Mouse (Mus musculus): ENCODE results near the gene Trp53i13. TPM values are rescaled to one million over a fixed set of nuclear protein-coding genes. Genes with fewer than 3 reads are reported as not detected.

The Trp53i13 gene
- polyA plus RNA-seq, 1 experiment from 2014 or later, result 23.5 TPM

GRCm38 (mm10) chr11:77497851-77498250, 17.9 kb downstream of the Trp53i13 start:
- H3K27me3 ChIP-seq (replicated peaks), result no peaks in the 10 kb centered on the region

GRCm38 (mm10) chr11:77497341-77497756, 18.4 kb downstream of the Trp53i13 start:
- Histone ChIP-seq H3K27me3 (replicated peaks) (no peaks in the 10 kb centered on the region), H3K4me1 (peaks cover 64% of the 10 kb centered on the region), H3K27ac (replicated peaks) (peak overlapping the region; percentile 93), H3K9ac (peak overlapping the region; percentile 73), H3K36me3 (peaks cover 38% of the 10 kb centered on the region), H3K9me3 (no peaks in the 10 kb centered on the region), H3K4me3 (peak overlapping the region; percentile 14; the same call in 1 of the 2 replicates), H3K4me2 (peak overlapping the region; percentile 36)
- 32% methylated on average over 6 of the region's 6 CpGs for WGBS
- no peak; the same call in 1 of the 2 replicates for ATAC-seq (ENCODE audit: extremely low read depth, insufficient number of reproducible peaks, low FRiP score, low TSS enrichment)

More at GRCm38 (mm10) chr11:77497851-77498250, 17.9 kb downstream of the Trp53i13 start:
- Histone ChIP-seq H3K9ac (peak overlapping the region; percentile 73), H3K9me3 (no peaks in the 10 kb centered on the region), H3K4me2 (peak overlapping the region; percentile 36), H3K36me3 (peaks cover 43% of the 10 kb centered on the region), H3K27ac (replicated peaks) (peak overlapping the region; percentile 93), H3K4me1 (peaks cover 64% of the 10 kb centered on the region), H3K4me3 (0 out of 2 replicates have a peak overlapping the region, but pooled peaks have one; percentile 4)
- no peak for ATAC-seq (ENCODE audit: extremely low read depth, insufficient number of reproducible peaks, low FRiP score, low TSS enrichment)
- 28% methylated on average over 4 of the region's 4 CpGs for WGBS

DNA sequence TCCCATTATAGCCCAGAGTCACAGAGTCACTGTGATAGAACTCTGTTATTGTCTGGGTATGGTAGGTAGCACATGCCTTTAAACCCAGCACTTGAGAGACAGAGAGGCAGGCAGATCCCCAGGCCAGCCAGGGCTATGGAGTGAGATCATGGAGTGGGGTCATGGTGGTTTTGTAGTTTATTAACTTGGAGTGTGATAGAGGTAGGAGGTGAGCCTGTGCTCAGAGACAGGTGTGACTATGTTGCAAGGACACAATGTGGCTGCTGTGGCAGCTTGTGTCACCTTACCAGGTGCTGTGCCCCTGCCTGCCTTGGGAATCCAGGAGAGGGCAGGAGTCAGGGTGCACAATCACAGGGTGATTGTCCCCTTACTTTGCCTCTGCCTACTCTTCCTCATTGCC, 20.3 kb downstream of the Trp53i13 start:
- Histone ChIP-seq H3K4me2 (peak overlapping the region; percentile 93), H3K27me3 (replicated peaks) (no peaks in the 10 kb centered on the region), H3K36me3 (peaks cover 20% of the 10 kb centered on the region), H3K9me3 (no peaks in the 10 kb centered on the region), H3K9ac (peak overlapping the region; percentile 99), H3K27ac (replicated peaks) (peak overlapping the region; percentile 94; the same call in 1 of the 2 replicates), H3K4me1 (peaks cover 74% of the 10 kb centered on the region), H3K4me3 (no peak overlapping the region)
- ATAC-seq (ENCODE audit: extremely low read depth, insufficient number of reproducible peaks, low FRiP score, low TSS enrichment), result no peak

DNA sequence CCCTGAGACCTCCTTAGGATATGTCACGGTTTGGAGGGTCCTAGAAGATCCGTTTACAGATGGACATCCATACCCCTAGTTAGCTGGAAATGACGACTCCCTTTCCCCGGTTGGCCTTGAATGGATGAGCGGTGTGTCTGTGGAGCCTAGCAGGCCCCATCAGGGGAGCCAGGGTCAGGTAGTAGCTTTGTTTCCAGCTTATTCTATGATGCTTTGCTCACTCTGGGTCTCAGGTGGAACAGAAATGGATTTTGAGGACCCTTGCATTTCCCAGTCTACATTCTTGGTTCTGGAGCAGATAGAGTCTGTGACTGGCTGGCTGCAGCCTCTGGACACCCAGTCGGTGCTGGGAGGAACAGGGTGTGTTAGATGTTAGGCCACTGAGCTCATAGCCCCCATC, 21.0 kb downstream of the Trp53i13 start:
- peak overlapping the region; percentile 97 for H3K4me3 ChIP-seq
- peak overlapping the region; percentile 93 for H3K4me2 ChIP-seq
- WGBS, result 70% methylated on average over 6 of the region's 6 CpGs
- H3K9me3 ChIP-seq, result no peaks in the 10 kb centered on the region
- peak overlapping the region; percentile 99 for H3K9ac ChIP-seq
- peaks cover 79% of the 10 kb centered on the region for H3K4me1 ChIP-seq
- H3K27me3 ChIP-seq (replicated peaks), result no peaks in the 10 kb centered on the region
- no peak for ATAC-seq (ENCODE audit: extremely low read depth, insufficient number of reproducible peaks, low FRiP score, low TSS enrichment)
- H3K36me3 ChIP-seq, result peaks cover 13% of the 10 kb centered on the region
- H3K27ac ChIP-seq (replicated peaks), result peak overlapping the region; percentile 94

DNA sequence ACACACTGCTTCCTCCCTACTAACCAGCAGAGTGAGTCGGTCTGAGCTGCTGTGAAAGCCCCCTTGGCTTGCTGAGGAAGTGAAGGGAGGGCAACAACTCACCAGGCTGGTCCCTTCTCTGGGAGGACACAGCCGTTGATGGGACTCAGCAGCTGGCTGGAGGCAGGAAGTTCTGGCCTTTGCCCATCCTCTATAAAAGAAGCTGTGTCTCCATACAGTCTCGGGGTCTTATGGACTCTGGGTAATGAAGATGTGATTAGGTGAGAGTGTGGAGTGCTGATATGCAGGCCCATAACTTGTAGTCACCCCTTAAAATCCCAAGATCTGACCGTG, 21.5 kb downstream of the Trp53i13 start:
- H3K4me3 ChIP-seq, result peak overlapping the region; percentile 97
- WGBS, result 25% methylated on average over 4 of the region's 4 CpGs
- H3K4me1 ChIP-seq, result peaks cover 80% of the 10 kb centered on the region
- no peaks in the 10 kb centered on the region for H3K9me3 ChIP-seq
- H3K9ac ChIP-seq, result peak overlapping the region; percentile 99
- H3K27ac ChIP-seq (replicated peaks), result peak overlapping the region; percentile 94
- ATAC-seq (ENCODE audit: extremely low read depth, insufficient number of reproducible peaks, low FRiP score, low TSS enrichment), result no peak
- H3K4me2 ChIP-seq, result peak overlapping the region; percentile 93
- H3K27me3 ChIP-seq (replicated peaks), result no peaks in the 10 kb centered on the region
- H3K36me3 ChIP-seq, result peaks cover 8% of the 10 kb centered on the region

- peak within 1 kb of the TSS; percentile 97 for H3K4me2 ChIP-seq
- H3K27me3 ChIP-seq (replicated peaks), result no peaks in the 10 kb centered on the region; the same call in 1 of the 2 replicates
- peaks cover 83% of the 10 kb centered on the region for H3K4me1 ChIP-seq
- H3K9me3 ChIP-seq, result no peaks in the 10 kb centered on the region
- H3K27ac ChIP-seq (replicated peaks), result peak within 1 kb of the TSS; percentile 94
- WGBS, result 1% methylated on average over 51 of the region's 74 CpGs
- peaks cover 2% of the 10 kb centered on the region; the same call in 1 of the 2 replicates for H3K36me3 ChIP-seq
- ATAC-seq (ENCODE audit: extremely low read depth, insufficient number of reproducible peaks, low FRiP score, low TSS enrichment), result 0 out of 2 replicates have a peak, but pooled peaks have one; percentile 5
- H3K4me3 ChIP-seq, result peak within 1 kb of the TSS; percentile 97
- peak within 1 kb of the TSS; percentile 99 for H3K9ac ChIP-seq
These were observed 22.1 kb downstream of the Trp53i13 start, which contains the start of gene Git1 for GRCm38 (mm10) chr11:77493512-77494343. Git1 (plus strand) TSS chr11:77493562.

- Histone ChIP-seq H3K9me3 (no peaks in the 10 kb centered on the region), H3K4me3 (peak overlapping the region; percentile 97), H3K36me3 (peaks cover 2% of the 10 kb centered on the region; the same call in 1 of the 2 replicates), H3K4me1 (peaks cover 83% of the 10 kb centered on the region), H3K27ac (replicated peaks) (peak overlapping the region; percentile 94), H3K4me2 (peak overlapping the region; percentile 97), H3K9ac (peak overlapping the region; percentile 99), H3K27me3 (replicated peaks) (no peaks in the 10 kb centered on the region; the same call in 1 of the 2 replicates)
- ATAC-seq (ENCODE audit: extremely low read depth, insufficient number of reproducible peaks, low FRiP score, low TSS enrichment), result peak; percentile 74
- under 1% methylated on average over 31 of the region's 32 CpGs for WGBS
These were observed 22.9 kb downstream of the Trp53i13 start for GRCm38 (mm10) chr11:77492911-77493332.

- Histone ChIP-seq H3K4me1 (peaks cover 83% of the 10 kb centered on the region), H3K9ac (peak overlapping the region; percentile 99), H3K4me2 (peak overlapping the region; percentile 97), H3K4me3 (peak overlapping the region; percentile 97), H3K9me3 (no peaks in the 10 kb centered on the region), H3K27me3 (replicated peaks) (no peaks in the 10 kb centered on the region; the same call in 1 of the 2 replicates), H3K36me3 (peaks cover 2% of the 10 kb centered on the region; the same call in 1 of the 2 replicates), H3K27ac (replicated peaks) (peak overlapping the region; percentile 94)
- no peak for ATAC-seq (ENCODE audit: extremely low read depth, insufficient number of reproducible peaks, low FRiP score, low TSS enrichment)
- WGBS, result 0% methylated on average over 17 of the region's 18 CpGs
These were observed 23.4 kb downstream of the Trp53i13 start for GRCm38 (mm10) chr11:77492311-77492871.

GRCm38 (mm10) chr11:77491502-77492291, 24.1 kb downstream of the Trp53i13 start:
- peak overlapping the region; percentile 99 for H3K9ac ChIP-seq
- peak overlapping the region; percentile 97 for H3K4me2 ChIP-seq
- H3K27me3 ChIP-seq (replicated peaks), result no peaks in the 10 kb centered on the region; the same call in 1 of the 2 replicates
- H3K27ac ChIP-seq (replicated peaks), result peak overlapping the region; percentile 94
- H3K36me3 ChIP-seq, result peaks cover 2% of the 10 kb centered on the region; the same call in 1 of the 2 replicates
- no peaks in the 10 kb centered on the region for H3K9me3 ChIP-seq
- H3K4me3 ChIP-seq, result peak overlapping the region; percentile 97
- H3K4me1 ChIP-seq, result peaks cover 83% of the 10 kb centered on the region
- ATAC-seq (ENCODE audit: extremely low read depth, insufficient number of reproducible peaks, low FRiP score, low TSS enrichment), result peak; percentile 32; the same call in 1 of the 2 replicates
- WGBS, result under 1% methylated on average over 23 of the region's 23 CpGs

DNA sequence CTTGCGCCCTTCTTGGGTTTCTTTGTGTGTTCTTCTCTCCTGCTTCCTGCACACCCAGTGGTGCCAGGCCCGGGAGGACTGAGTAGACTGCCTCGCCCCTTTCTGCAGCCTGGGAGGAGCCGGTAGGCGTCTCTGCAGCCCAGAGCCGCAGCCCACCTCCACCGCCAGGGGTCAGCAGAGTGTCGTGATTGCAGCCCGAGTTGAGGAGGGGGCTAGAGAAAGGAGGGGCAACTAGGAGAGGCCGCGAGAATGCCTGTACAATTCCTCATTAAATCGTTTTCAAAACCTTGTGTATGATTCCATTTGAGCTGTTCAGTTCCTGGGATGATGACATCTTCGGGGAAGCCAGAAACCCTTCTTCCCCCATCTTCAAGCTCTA, 24.7 kb downstream of the Trp53i13 start:
- WGBS, result 0% methylated on average over 13 of the region's 13 CpGs
- Histone ChIP-seq H3K27me3 (replicated peaks) (no peaks in the 10 kb centered on the region; the same call in 1 of the 2 replicates), H3K36me3 (no peaks in the 10 kb centered on the region), H3K4me3 (peak overlapping the region; percentile 97), H3K4me2 (peak overlapping the region; percentile 97), H3K9me3 (no peaks in the 10 kb centered on the region), H3K9ac (peak overlapping the region; percentile 99), H3K4me1 (peaks cover 81% of the 10 kb centered on the region), H3K27ac (replicated peaks) (peak overlapping the region; percentile 94)
- ATAC-seq (ENCODE audit: extremely low read depth, insufficient number of reproducible peaks, low FRiP score, low TSS enrichment), result peak; percentile 28; the same call in 1 of the 2 replicates

All from heart, embryonic 13.5 days (tissue).